Mouse (Mus musculus) gastrocnemius, adult 2 months (tissue): ENCODE results near the gene Olfr223. TPM values are rescaled to one million over a fixed set of nuclear protein-coding genes. Genes with fewer than 3 reads are reported as not detected.
"Not testable (repeated sequence)": the region's sequence is repeated elsewhere in the genome, so short reads cannot be mapped to it uniquely, and the experiment has no call there.

ENCODE experiments used
- DNase-seq: peaks from one replicate; pipeline ENCODE4 v3.0.0; 2022
- H3K27ac ChIP-seq: fragments of 200-600 bp; 2 replicates; pipeline ENCODE4 v1.8.1; 2022; ENCODE audit warnings: mild to moderate bottlenecking
- H3K4me3 ChIP-seq: fragments of 200-600 bp; 2 replicates; pipeline ENCODE4 v1.8.1; 2022; ENCODE audit warnings: mild to moderate bottlenecking, moderate library complexity
- CTCF ChIP-seq: fragments of 200-600 bp; IDR thresholded peaks from 2 replicates; pipeline ENCODE4 v1.8.1; 2022; ENCODE audit warnings: antibody characterized with exemption, mild to moderate bottlenecking, moderate library complexity
- intact Hi-C: fragments of 180-260 bp; cut with DNase I; formaldehyde crosslinking; loops from one replicate; pipeline ENCODE4 v1.15.1; 2025
- total RNA-seq, 2 experiments: library from RNA; stranded (reverse); gene quantifications; 2 replicates each; pipeline ENCODE4 v1.2.3; 2021

Gene Olfr223
- total RNA-seq, 2 experiments from 2014 or later, result not detected

GRCm38 (mm10) chr11:59626192-59626591 is 33.1 kb upstream of the Olfr223 start:
- H3K27ac ChIP-seq, result no peak overlapping the region
- H3K4me3 ChIP-seq, result no peak overlapping the region
- intact Hi-C loops, result no loop called here
- no peak for TF ChIP-seq CTCF
- no peak for DNase-seq

- TF ChIP-seq CTCF, result peak; percentile 83
- H3K4me3 ChIP-seq, result no peak overlapping the region
- peak; percentile 60 for DNase-seq
- H3K27ac ChIP-seq, result no peak overlapping the region
- intact Hi-C loops, result loop anchor here (2.0 kb wide), 1 partner anchor 123 kb away; no protein-coding TSS in a partner anchor
Measured at GRCm38 (mm10) chr11:59624017-59624630, 31.0 kb upstream of the Olfr223 start.

DNA sequence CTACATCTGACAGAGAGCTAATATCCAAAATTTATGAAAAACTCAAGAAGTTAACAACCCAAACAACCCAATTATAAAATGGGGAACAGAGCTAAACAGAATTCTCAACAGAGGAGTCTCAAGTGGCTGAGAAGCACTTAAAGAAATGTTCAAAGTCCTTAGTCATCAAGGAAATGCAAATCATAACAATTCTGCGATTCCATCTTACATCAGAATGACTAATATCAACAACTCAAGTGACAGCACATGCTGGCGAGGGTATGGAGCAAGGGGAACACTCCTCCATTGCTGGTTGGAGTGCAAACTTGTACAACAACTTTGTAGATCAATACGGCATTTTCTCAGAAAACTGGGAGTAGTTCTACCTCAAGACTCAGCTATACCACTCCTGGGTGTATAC is 29.1 kb upstream of the Olfr223 start:
- H3K4me3 ChIP-seq, result no peak overlapping the region
- intact Hi-C loops, result no loop called here
- no peak for TF ChIP-seq CTCF
- no peak for DNase-seq
- H3K27ac ChIP-seq, result no peak overlapping the region

DNA sequence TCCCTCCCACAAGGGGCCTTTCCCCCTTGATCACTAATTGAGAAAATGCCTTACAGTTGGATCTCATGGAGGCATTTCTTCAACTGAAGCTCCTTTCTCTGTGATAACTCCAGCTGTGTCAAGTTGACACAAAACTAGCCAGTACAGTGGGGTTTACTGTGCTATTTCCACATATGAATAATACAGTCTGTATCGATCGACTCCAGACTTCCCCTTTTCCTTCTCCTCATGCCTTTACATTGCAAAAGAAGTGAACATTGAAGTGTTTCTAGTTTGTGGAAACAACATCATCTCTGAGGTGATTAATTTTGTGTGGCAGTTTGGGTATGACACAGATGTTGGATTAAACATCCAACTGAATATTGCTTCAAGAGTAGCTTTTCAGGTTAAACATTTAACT is 23.9 kb upstream of the Olfr223 start:
- DNase-seq, H3K27ac ChIP-seq, H3K4me3 ChIP-seq, intact Hi-C loops: not testable (repeated sequence)

GRCm38 (mm10) chr11:59614120-59614519 is 21.0 kb upstream of the Olfr223 start:
- no peak overlapping the region for H3K4me3 ChIP-seq
- intact Hi-C loops, result loop anchor here (5.0 kb wide), 1 partner anchor 87 kb away; the partner anchor contains the start of gene Zkscan17
- peak; percentile 57 for TF ChIP-seq CTCF
- DNase-seq, result peak; percentile 34
- H3K27ac ChIP-seq, result no peak overlapping the region

DNA sequence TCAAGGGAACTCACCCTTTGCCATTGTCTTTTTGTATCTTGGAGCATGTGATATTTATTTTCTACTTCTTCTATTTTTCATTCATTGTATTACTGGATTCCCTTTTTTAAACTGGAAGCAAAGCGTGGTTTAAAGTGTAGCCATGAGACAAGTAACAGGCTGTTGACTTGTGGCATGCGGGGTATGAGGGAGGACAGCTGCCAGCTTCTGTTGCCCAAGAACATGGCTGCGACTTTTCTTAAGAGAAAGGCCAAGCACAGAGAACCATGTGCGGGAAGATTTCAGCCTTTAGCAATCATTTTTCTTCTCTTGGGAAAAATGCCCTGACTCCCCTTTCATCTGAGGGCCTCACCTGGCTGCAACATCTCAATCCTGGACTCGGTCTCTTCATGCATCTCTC is 18.6 kb upstream of the Olfr223 start:
- intact Hi-C loops, result loop anchor here (5.0 kb wide), 1 partner anchor 84 kb away; the partner anchor contains the start of gene Zkscan17
- no peak for DNase-seq
- no peak overlapping the region for H3K27ac ChIP-seq
- TF ChIP-seq CTCF, result no peak
- H3K4me3 ChIP-seq, result no peak overlapping the region

DNA sequence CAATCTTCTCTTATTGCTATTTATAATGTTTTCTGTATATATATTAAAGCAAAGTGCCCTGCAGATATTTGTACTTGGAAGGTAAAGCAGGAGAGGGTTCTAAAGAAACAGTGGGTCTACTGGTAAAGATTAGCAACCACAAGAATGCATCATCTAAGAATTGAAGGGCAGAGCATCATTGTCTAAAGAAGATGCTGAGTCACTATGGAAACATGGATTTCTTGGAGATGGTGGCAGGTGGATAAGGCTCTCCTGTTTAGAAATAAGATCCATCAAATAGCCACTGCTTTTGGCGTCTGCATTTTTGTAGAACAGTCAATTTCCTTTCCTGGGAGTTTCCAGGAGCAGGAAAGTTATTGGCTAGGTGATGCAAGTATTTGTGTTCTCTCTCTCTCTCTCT is 9.2 kb upstream of the Olfr223 start:
- H3K4me3 ChIP-seq, result no peak overlapping the region
- intact Hi-C loops, result no loop called here
- no peak for TF ChIP-seq CTCF
- no peak overlapping the region for H3K27ac ChIP-seq
- DNase-seq, result no peak

GRCm38 (mm10) chr11:59600872-59601271 is 7.8 kb upstream of the Olfr223 start:
- intact Hi-C loops, result no loop called here
- TF ChIP-seq CTCF, result no peak
- Histone ChIP-seq H3K4me3 (no peak overlapping the region), H3K27ac (no peak overlapping the region)
- no peak for DNase-seq

DNA sequence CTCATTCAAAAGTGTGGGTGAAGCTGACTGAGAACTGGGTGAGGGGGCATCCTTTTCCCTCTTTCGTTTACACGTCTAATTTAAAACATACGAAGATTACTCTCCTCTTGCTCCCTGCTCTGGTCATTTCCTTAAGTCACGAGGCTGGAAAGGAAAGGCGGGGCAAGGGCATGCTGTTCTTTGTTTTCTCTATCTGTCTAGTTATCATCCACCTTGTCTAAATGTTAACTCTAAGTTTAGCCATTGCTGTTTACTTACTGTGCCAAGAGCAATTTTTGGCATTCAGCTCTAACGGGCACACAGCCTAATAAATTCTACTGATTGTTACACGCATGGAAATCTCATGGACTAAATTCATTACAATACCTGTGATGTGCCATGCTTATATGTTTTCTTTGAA is 6.1 kb upstream of the Olfr223 start:
- no peak overlapping the region for H3K4me3 ChIP-seq
- no peak for TF ChIP-seq CTCF
- intact Hi-C loops, result no loop called here
- DNase-seq, result no peak
- H3K27ac ChIP-seq, result no peak overlapping the region

GRCm38 (mm10) chr11:59596950-59597349 is 3.9 kb upstream of the Olfr223 start:
- no peak overlapping the region for H3K27ac ChIP-seq
- intact Hi-C loops, result no loop called here
- no peak for TF ChIP-seq CTCF

GRCm38 (mm10) chr11:59596091-59596490 is 3.0 kb upstream of the Olfr223 start:
- intact Hi-C loops, result no loop called here
- H3K27ac ChIP-seq, result no peak overlapping the region

More at GRCm38 (mm10) chr11:59596950-59597349, 3.9 kb upstream of the Olfr223 start:
- no peak for DNase-seq
- H3K4me3 ChIP-seq, result no peak overlapping the region

DNA sequence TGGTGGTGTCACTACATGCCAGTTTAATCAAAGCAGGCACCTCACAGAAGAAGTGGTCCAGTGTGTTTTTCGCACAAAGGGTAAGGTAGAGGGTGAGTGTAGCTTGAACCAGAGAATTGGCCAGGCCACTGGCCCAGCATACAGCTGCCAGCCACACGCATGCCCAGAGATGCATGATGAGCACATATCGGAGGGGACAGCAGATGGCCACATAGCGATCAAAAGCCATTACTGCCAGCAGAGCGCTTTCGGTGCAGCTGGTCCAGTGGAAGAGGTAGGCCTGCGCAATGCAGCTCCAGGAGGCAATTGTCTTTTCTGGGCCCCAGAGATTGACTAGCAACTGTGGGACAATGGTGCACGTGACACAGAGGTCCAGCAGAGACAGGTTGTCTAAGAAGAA is 3.6 kb downstream of the Olfr223 start:
- no peak for TF ChIP-seq CTCF
- no peak for DNase-seq
- intact Hi-C loops, result no loop called here
- Histone ChIP-seq H3K4me3 (no peak overlapping the region), H3K27ac (no peak overlapping the region)

More at GRCm38 (mm10) chr11:59596091-59596490, 3.0 kb upstream of the Olfr223 start:
- no peak overlapping the region for H3K4me3 ChIP-seq
- TF ChIP-seq CTCF, result peak; percentile 46
- no peak for DNase-seq

- intact Hi-C loops, result no loop called here
- TF ChIP-seq CTCF, result no peak
- no peak overlapping the region for H3K27ac ChIP-seq
- H3K4me3 ChIP-seq, result no peak overlapping the region
- DNase-seq, result no peak
Measured at GRCm38 (mm10) chr11:59584539-59584938, 8.6 kb downstream of the Olfr223 start.

DNA sequence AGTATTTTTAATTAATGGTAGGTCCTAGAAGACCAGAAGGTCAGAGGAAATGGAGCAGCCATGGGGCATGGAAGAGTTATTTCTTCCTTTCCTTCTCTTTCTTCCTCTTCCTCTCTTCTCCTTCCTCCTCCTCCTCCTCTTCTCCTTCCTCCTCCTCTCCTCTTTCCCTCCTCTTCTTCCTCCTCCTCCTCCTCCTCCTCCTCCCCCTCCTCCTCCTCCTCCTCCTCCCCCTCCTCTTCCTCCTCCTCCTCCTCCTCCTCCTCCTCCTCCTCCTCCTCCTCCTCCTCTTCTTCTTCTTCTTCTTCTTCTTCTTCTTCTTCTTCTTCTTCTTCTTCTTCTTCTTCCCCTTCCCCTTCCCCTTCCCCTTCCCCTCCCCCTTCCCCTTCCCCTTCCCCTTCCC is 17.0 kb downstream of the Olfr223 start, which contains the start of gene Olfr222:
Gene Olfr222, minus strand, starts transcription at position 101 of the 400 bp plus-strand sequence.
- H3K4me3 ChIP-seq, intact Hi-C loops, DNase-seq, H3K27ac ChIP-seq: not testable (repeated sequence)
